Mouse (Mus musculus): ENCODE measurements around the gene 1700030K09Rik.

- TF ChIP-seq POLR2A (IDR thresholded peaks at IDR 0.05; ENCODE audit: extremely low read depth, insufficient read depth, low read length) = no peak
- no peak for TF ChIP-seq CTCF (IDR thresholded peaks at IDR 0.05; ENCODE audit: extremely low read depth, insufficient read depth, low read length)
Observed at GRCm38 (mm10) chr8:72415252-72415651, 28.4 kb upstream of the 1700030K09Rik start.

Data from cortical plate, adult 2 months (tissue).